Mouse (Mus musculus) cerebellum, adult 8-10 months (tissue): Measurements from ENCODE around the gene Herc6.
"Not testable (repeated sequence)": the region's sequence is repeated elsewhere in the genome, so short reads cannot be mapped to it uniquely, and the experiment has no call there.

ENCODE experiments used
- DNase-seq: peaks from one replicate; pipeline ENCODE4 v3.0.0; 2022

Gene Herc6

GRCm38 (mm10) chr6:57580881-57581548, at the start of gene Herc6:
TSS of gene Herc6 (plus strand) at chr6:57581000.
- peak; percentile 10 for DNase-seq

- DNase-seq, result no peak
Measured at GRCm38 (mm10) chr6:57531011-57531410, 49.8 kb upstream of the Herc6 start.

GRCm38 (mm10) chr6:57531441-57531840, 49.4 kb upstream of the Herc6 start:
- no peak for DNase-seq

- no peak for DNase-seq
Measured at GRCm38 (mm10) chr6:57532022-57532421, 48.8 kb upstream of the Herc6 start.

- no peak for DNase-seq
Measured at GRCm38 (mm10) chr6:57533410-57533809, 47.4 kb upstream of the Herc6 start.

GRCm38 (mm10) chr6:57534231-57534610, 46.6 kb upstream of the Herc6 start:
- DNase-seq, result peak; percentile 34

- peak; percentile 50 for DNase-seq
Measured at GRCm38 (mm10) chr6:57534611-57535286, 46.1 kb upstream of the Herc6 start.

GRCm38 (mm10) chr6:57535386-57535936, 45.3 kb upstream of the Herc6 start, which contains the start of gene Ppm1k:
TSS of gene Ppm1k (minus strand) at chr6:57535468.
- peak; percentile 97 for DNase-seq

GRCm38 (mm10) chr6:57535971-57536669, 44.7 kb upstream of the Herc6 start:
- DNase-seq, result peak; percentile 29

- no peak for DNase-seq
Measured at GRCm38 (mm10) chr6:57537887-57538286, 42.9 kb upstream of the Herc6 start.

- no peak for DNase-seq
Measured at GRCm38 (mm10) chr6:57540950-57541498, 39.8 kb upstream of the Herc6 start.

GRCm38 (mm10) chr6:57541737-57542335, 39.0 kb upstream of the Herc6 start:
- no peak for DNase-seq

GRCm38 (mm10) chr6:57543591-57543990, 37.2 kb upstream of the Herc6 start:
- DNase-seq, result not testable (repeated sequence)

GRCm38 (mm10) chr6:57544866-57545265, 35.9 kb upstream of the Herc6 start:
- DNase-seq, result no peak

GRCm38 (mm10) chr6:57551211-57551796, 29.5 kb upstream of the Herc6 start:
- DNase-seq, result no peak

GRCm38 (mm10) chr6:57557796-57558317, 22.9 kb upstream of the Herc6 start:
- no peak for DNase-seq

GRCm38 (mm10) chr6:57563454-57563853, 17.3 kb upstream of the Herc6 start:
- no peak for DNase-seq

- no peak for DNase-seq
Measured at GRCm38 (mm10) chr6:57565452-57565851, 15.3 kb upstream of the Herc6 start.

- DNase-seq, result no peak
Measured at GRCm38 (mm10) chr6:57567630-57568029, 13.2 kb upstream of the Herc6 start.

- peak; percentile 40 for DNase-seq
Measured at GRCm38 (mm10) chr6:57570170-57570974, 10.4 kb upstream of the Herc6 start.

GRCm38 (mm10) chr6:57571587-57571986, 9.2 kb upstream of the Herc6 start:
- DNase-seq, result no peak
